Mouse (Mus musculus) stomach, postnatal 0 days (tissue): Measurements from ENCODE around the gene Gm21885. TPM values are rescaled to one million over a fixed set of nuclear protein-coding genes. Genes with fewer than 3 reads are reported as not detected.

Source experiments
- ATAC-seq: fragments of 200-750 bp; cut with Nextera tagmentation; 2 replicates; pipeline ENCODE4 v1.8.0; 2017; ENCODE audit not compliant: low FRiP score, low TSS enrichment
- DNase-seq: peaks from one replicate; pipeline ENCODE4 v3.0.0-alpha.2; 2016; ENCODE audit warnings: low spot score
- H3K27ac ChIP-seq: fragments of 300-500 bp; sonication (generic); replicated peaks from 2 replicates; pipeline ENCODE4 v1.5.1; 2014; ENCODE audit warnings: mild to moderate bottlenecking, control low read depth
- H3K27me3 ChIP-seq: fragments of 300-500 bp; sonication (generic); 2 replicates; pipeline ENCODE4 v1.6.1; 2014; ENCODE audit warnings: low read length; ENCODE audit not compliant: control insufficient read depth, insufficient read depth
- H3K36me3 ChIP-seq: fragments of 300-500 bp; sonication (generic); 2 replicates; pipeline ENCODE4 v1.6.1; 2014; ENCODE audit warnings: low read length, mixed read lengths; ENCODE audit not compliant: control insufficient read depth, insufficient read depth
- H3K4me1 ChIP-seq: fragments of 300-500 bp; sonication (generic); replicated peaks from 2 replicates; pipeline ENCODE4 v1.6.1; 2014; ENCODE audit warnings: antibody characterized with exemption; ENCODE audit not compliant: control insufficient read depth, insufficient read depth
- H3K4me2 ChIP-seq: fragments of 300-500 bp; sonication (generic); replicated peaks from 2 replicates; pipeline ENCODE4 v1.6.1; 2014; ENCODE audit warnings: low read depth, mild to moderate bottlenecking, control low read depth, moderate library complexity
- H3K4me3 ChIP-seq: fragments of 300-500 bp; sonication (generic); 2 replicates; pipeline ENCODE4 v1.5.1; 2014; ENCODE audit warnings: low read depth, low read length, control low read depth
- H3K9ac ChIP-seq: fragments of 300-500 bp; sonication (generic); 2 replicates; pipeline ENCODE4 v1.6.1; 2014; ENCODE audit warnings: mild to moderate bottlenecking, low read length, control low read depth, mixed read lengths
- H3K9me3 ChIP-seq: fragments of 300-500 bp; sonication (generic); 2 replicates; pipeline ENCODE4 v1.6.1; 2016; ENCODE audit warnings: low read length; ENCODE audit not compliant: control insufficient read depth
- CTCF ChIP-seq: IDR thresholded peaks from 2 replicates; pipeline ENCODE4 v1.5.1; 2016; ENCODE audit warnings: antibody characterized with exemption, low read depth, mild to moderate bottlenecking, moderate library complexity
- EP300 ChIP-seq: optimal IDR thresholded peaks from 2 replicates; pipeline ENCODE3; 2016; ENCODE audit warnings: antibody characterized with exemption
- WGBS: fragments of 180-500 bp; shearing (Covaris S2); extraction: QIAGEN DNeasy Blood & Tissue Kit; methylation state at CpG from one replicate; pipeline ENCODE4 v1.1.7; 2014; 5-methylcytosine and 5-hydroxymethylcytosine counted together
- polyA plus RNA-seq: library from polyadenylated mRNA; unstranded; fragments of >200 nt; fragmentation: Nextera tagmentation; extraction: Ambion mirVana; gene quantifications from 2 replicates; pipeline ENCODE4 v1.2.1, GENCODE M21; 2015

Gm21885 gene
- polyA plus RNA-seq, 1 experiment from 2014 or later = not detected

GRCm38 (mm10) chr11:94272960-94273927, 8.4 kb upstream of the Gm21885 start:
- Histone ChIP-seq H3K27ac (no peak overlapping the region), H3K9ac (no peak overlapping the region), H3K9me3 (no peaks in the 10 kb centered on the region), H3K27me3 (no peaks in the 10 kb centered on the region), H3K4me1 (no peaks in the 10 kb centered on the region), H3K4me3 (no peak overlapping the region), H3K36me3 (no peaks in the 10 kb centered on the region), H3K4me2 (no peak overlapping the region)
- no peak for ATAC-seq
- no peak for DNase-seq
- 81% methylated on average over 21 of the region's 21 CpGs for WGBS
- TF ChIP-seq EP300 = no peak
- TF ChIP-seq CTCF = no peak

GRCm38 (mm10) chr11:94274206-94274867, 7.3 kb upstream of the Gm21885 start:
- Histone ChIP-seq H3K4me3 (no peak overlapping the region), H3K9ac (no peak overlapping the region), H3K4me1 (no peaks in the 10 kb centered on the region), H3K9me3 (no peaks in the 10 kb centered on the region), H3K27me3 (no peaks in the 10 kb centered on the region), H3K27ac (peak overlapping the region; percentile 45; the same call in 1 of the 2 replicates), H3K36me3 (no peaks in the 10 kb centered on the region), H3K4me2 (no peak overlapping the region)
- ATAC-seq = peak; percentile 79
- WGBS = 62% methylated on average over 10 of the region's 10 CpGs
- DNase-seq = peak; percentile 87
- TF ChIP-seq EP300 = no peak
- TF ChIP-seq CTCF = no peak

GRCm38 (mm10) chr11:94275226-94275625, 6.4 kb upstream of the Gm21885 start:
- no peaks in the 10 kb centered on the region for H3K9me3 ChIP-seq
- TF ChIP-seq CTCF (no peak), EP300 (no peak)
- H3K4me3 ChIP-seq = no peak overlapping the region
- no peaks in the 10 kb centered on the region for H3K27me3 ChIP-seq
- H3K9ac ChIP-seq = no peak overlapping the region
- no peak for ATAC-seq
- H3K36me3 ChIP-seq = no peaks in the 10 kb centered on the region
- H3K4me2 ChIP-seq = no peak overlapping the region
- no peak overlapping the region for H3K27ac ChIP-seq
- WGBS = 75% methylated on average over 7 of the region's 7 CpGs
- no peaks in the 10 kb centered on the region for H3K4me1 ChIP-seq
- DNase-seq = peak; percentile 41

- Histone ChIP-seq H3K36me3 (no peaks in the 10 kb centered on the region), H3K9ac (no peak overlapping the region), H3K9me3 (no peaks in the 10 kb centered on the region), H3K27ac (no peak overlapping the region), H3K4me1 (no peaks in the 10 kb centered on the region), H3K4me2 (no peak overlapping the region), H3K4me3 (no peak overlapping the region), H3K27me3 (no peaks in the 10 kb centered on the region)
- WGBS = 64% methylated on average over 2 of the region's 2 CpGs
- ATAC-seq (no peak), DNase-seq (no peak)
- no peak for TF ChIP-seq EP300
- no peak for TF ChIP-seq CTCF
Observed at GRCm38 (mm10) chr11:94275686-94276085, 6.0 kb upstream of the Gm21885 start.

GRCm38 (mm10) chr11:94276869-94277337, 4.8 kb upstream of the Gm21885 start:
- peak overlapping the region; percentile 31 for H3K4me3 ChIP-seq
- ATAC-seq (peak; percentile 59), DNase-seq (peak; percentile 92)
- TF ChIP-seq EP300 (no peak), CTCF (peak; percentile 97)
- H3K36me3 ChIP-seq = no peaks in the 10 kb centered on the region
- WGBS = 5% methylated on average over 20 of the region's 20 CpGs
- H3K27me3 ChIP-seq = no peaks in the 10 kb centered on the region
- H3K9ac ChIP-seq = peak overlapping the region; percentile 47; the same call in 1 of the 2 replicates
- H3K9me3 ChIP-seq = no peaks in the 10 kb centered on the region
- H3K4me1 ChIP-seq = no peaks in the 10 kb centered on the region
- H3K4me2 ChIP-seq = peak overlapping the region; percentile 60
- H3K27ac ChIP-seq = no peak overlapping the region
